Mouse (Mus musculus): ENCODE measurements around the gene Fut8.

The Fut8 gene

DNA sequence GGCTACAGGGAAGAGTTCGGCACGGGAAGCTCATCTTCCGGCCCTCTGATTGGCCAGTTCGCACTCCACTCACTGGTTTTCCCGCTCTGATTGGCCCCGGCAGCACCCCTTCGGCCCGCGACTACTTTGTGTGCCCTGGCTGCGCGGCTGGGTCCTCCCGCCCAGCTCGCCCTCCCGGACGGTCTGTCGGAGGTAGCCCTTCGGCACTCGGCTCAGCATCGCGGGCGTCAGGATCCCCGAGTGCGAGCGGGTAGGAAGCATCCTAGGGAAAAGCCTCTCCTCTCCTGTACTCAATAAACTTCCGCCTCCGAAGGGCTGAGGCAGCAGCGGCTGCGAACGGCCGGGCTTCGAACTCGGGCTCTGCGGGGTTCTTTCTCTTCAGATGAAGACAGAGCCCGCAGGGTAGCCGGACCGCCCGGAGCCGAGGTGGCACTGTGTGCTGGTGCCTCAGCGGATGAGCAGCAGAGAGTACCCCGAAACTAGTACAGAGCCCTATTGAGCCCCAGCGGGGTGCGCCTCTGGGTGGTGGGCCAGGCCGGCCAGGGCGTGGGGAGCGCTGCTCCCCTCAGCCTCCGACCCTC is at the start of gene Fut8:
Fut8 (plus strand) TSS at position 176 of the 581 bp plus-strand sequence.
- DNase-seq, result peak; percentile 85

DNA sequence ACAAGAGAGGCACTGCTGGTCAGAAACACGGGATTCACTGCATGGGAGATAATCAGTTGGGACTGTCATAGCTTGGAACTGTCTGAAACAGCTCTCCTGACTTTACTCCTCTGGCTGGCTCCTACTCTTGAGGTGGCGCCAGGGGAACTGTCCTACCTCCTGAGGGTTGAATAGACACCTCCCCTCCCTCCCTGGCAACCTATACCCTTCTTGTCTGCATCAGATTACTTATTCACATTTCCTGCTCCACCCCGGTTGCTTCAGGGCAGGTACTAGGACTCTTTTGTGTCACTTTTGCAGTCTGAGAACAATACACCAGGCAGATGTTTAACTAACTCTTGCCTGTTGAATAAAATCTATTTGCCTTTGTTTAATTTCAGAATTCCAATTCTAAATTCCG is 48.8 kb upstream of the Fut8 start:
- peak; percentile 40 for DNase-seq

DNA sequence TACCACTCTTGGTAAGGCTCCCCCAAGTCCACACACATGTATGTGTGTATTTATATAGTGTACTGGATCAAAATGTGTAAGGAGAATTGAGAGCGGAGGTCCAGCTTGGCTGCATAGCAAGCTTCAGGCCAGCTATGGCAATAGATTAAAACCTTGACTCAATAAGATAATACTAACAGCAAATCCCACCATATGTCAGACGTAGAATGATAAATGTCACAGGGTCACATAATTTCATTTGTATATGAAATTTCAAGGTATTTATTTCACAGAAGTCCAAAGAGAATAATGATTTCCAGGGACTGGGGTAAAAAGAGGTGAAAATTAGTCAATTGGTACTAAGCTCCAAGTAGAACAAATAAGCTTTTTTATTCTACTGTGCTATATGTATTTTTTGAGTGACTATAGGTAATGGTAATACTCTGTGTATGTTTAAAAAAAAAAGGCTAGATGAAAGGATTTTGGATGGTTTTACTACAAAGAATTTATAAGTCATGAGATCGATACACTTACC is 47.9 kb upstream of the Fut8 start:
- DNase-seq, result no peak

DNA sequence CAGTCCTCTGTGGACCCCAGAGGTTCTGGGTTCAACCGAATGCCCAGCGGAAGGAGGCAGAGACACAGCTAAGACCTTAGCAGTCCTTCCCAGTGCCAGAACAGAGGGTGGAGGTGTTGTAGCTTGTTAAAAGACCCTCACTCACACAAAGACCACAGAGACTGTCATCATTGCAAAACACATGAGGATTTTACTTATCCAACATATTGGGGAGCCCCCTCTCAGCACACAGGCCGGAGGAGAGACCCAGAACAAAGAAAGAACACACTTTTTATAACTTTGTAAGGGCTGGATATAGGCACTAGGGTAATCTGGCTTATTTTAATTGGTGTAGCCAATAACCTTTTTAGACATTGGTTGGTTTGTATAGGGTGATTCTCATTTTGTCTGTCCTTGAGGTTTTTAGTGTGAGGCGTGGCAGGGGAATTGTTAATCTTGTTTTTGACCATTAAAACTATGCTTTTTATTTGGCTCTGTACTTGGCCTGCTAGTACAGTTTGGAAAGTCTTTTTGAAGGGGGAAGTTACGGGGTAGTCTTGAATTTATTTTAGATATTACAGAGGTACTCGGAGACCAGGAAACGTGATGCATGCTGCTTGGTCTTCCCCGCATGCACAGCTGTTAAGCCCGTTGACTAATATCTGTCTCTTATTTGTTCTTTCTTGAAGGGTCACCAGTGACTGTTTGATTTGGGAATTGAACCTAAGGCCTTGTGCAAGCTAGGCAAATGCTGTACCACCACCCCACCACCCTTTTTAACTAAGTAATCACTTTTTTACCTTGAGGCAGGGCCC is 46.2 kb upstream of the Fut8 start:
- DNase-seq, result no peak

DNA sequence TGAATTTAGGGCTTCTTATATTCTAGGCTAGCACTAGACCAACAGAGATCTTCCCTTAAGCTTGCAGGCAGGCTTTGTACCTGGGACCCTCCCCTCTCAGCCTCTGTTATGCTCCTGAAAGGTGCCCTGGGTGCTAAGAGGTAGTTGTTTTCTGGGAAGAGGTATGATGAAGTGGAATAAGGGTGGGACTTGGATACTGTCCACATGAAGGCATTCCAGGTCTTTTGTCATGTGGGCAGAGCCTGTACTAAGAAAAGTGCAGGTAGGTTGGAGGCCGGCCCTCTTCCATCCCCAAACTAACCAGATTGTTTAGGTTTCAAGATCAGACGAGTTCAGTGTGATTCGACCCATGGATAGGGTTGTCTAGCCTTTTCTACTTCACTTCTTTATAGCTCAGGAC is 45.2 kb upstream of the Fut8 start:
- DNase-seq, result no peak

DNA sequence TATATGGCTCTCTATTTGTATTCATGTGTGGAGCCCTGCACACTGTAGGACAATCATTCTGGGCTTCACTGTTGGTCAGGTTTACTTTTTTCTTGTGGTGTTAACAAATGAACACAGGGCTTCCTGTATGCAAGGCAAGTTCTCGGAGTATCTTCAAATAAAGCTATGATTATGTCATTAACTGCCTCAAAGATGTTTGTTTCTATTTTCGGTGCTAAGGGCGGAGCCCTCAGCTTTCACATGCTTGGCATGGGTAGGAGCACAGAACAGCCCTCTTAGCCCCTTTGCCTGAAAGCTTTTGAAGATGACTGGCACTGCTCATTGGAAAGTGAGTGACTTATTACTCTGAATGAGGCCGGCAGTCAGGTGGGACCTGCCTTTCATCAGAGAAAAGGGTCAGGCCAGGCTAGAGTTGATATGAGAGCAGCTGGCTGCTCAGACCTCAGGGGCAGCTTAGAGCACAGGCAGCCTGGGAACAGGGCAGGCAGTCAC is 44.7 kb upstream of the Fut8 start:
- DNase-seq, result peak; percentile 40

DNA sequence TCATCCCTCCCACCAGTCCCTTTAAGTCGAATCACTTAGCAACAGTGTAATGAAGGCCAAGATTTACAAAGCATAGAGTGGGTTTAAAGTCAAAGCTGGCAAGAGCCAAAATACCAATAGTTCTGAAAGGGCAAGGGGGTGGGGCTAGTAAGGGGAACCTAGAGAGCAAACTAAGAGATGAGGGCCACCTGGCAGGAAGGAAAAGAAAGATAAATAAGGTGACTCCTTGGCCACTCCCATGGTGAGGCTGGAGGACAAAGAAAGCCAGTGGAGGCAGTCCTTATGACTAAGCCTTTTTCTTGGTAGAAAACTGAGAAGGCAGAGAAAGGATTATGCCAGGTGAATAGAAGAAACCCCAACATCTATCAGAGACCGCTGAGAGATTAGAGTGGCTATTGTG is 42.9 kb upstream of the Fut8 start:
- DNase-seq, result peak; percentile 24

DNA sequence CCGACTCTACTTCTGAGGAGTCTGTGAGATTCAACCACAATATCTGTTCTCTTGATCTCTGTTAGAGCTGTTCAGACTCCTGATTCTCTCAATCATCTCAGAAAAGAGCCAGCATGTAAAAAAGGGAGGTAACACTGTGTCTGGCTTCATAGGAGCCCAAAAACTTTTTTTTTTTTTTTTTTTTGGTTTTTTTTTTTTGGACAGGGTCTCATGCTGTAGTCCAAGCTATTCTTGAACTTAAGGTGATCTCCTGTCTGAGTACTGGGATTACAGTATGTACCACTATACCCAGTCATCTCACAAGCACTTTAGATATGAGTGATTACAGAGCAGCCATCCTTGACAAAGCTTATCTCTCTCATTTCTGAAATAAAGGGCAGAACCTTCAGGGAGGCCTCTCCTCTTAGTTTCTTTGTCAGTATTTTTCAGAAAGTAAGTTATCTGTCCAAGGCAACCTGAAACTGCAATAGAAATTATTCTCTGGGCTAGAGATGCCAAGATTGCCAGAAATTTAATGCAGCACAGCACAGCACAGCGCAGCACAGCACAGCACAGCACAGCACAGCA is 41.3 kb upstream of the Fut8 start:
- DNase-seq, result no peak

DNA sequence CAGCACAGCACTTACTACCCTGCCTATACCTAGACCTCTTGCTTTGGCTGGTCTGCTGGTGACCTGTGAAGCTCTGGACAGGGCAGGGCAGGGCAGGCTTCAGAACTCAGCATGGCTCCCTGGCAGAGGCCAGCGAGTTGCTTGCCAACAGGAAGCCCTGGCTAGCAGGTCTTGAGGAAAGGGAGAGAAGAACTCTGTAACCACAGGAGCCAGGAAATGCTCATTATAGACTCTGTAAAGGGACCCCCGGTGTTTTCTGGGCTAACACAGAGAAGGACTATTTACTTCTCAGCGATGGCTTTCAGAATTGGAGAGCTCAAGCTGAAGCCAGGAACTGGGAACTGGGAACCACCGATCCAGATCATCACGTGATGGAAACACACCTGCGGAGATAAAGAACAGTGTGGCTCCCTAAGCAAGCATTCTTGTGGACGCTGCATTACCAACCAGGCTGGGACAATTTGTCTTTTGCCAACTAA is 40.8 kb upstream of the Fut8 start:
- peak; percentile 26 for DNase-seq

DNA sequence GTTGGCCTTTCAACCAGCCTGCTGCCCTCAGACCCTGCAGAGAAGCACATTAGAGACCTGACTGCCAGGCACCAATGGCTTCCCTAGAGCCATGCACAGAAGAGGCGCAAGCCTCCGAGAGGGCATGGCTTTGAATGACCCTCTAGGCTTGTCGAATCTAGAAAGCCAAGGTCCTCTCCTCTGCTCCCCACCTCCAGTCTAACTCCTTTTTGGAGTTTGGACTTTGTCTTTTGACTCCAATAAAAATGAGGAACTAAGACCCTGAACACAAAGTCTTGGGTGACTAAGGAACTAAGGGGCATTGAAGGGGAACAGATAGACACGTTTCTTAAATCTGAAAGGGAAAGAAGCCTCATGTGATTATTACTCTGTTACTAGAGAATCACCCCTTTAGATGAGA is 39.7 kb upstream of the Fut8 start:
- no peak for DNase-seq

DNA sequence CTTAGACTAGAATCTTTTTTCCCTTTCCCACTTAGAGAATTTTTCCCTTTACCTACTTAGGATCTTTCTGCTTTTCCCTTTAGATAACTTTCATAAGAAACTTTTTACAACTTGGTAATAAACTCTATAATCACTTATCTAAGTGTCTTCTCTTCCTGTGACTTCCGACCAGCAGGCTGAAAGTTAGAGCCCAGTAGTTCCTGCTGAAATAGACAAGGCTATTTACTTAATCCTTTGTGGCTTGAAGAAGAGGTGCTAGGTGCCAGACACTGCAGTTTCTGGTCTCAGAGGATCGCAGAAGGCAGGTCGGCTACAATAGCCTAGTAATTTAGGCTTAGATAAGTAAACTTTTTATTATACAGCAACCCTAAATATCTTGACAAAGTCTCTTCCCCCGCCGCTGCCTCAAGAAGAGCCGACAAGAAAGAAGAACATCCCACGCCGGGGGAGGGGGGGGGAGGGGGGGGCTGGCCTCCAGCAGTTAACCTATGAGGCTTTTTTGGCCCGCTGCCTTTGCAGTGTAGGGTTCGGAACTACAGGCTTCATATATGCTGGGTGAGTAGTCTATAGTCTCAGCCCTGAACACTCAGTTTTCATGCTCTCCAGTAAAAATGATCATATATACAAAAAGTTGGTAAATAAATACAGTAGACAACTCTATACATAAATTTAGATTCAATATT is 36.3 kb upstream of the Fut8 start:
- DNase-seq, result peak; percentile 24

DNA sequence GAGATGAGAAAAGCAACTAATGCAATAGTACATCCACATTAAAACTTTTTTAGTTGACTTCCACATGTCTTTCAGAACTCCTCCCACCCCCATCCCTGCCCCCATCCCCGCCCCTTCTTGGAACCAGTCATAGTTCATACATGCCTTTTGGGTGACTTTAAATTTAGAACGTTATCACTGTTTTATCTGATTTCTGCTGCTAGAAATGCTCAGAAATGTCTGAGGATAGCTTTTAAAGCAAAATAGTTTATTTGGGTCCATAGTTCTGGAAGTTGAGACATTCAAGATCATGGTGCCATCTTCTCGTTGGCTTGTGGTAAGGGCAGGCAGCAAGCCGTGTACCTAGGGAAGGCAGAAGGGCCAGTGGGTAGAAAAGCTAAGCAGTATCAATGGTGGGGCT is 34.8 kb upstream of the Fut8 start:
- DNase-seq, result no peak

DNA sequence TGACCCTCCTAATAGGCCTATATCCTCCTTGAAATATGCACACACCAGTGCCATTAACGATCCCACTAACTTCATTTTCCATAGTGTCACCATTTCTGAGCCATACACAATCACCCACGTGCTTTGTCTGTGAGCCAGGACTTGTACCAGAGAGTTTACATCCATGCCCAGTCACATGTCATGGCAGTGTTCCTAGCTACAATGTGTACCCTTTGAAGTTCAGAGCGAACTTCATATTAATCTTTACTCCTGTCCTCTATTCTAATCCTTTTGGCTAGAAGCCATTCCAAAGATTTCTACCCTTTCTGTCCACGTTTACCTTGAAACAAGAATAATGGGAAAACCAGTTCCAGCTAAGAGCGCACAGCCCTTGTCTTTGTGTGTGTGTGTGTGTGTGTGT is 31.1 kb upstream of the Fut8 start:
- DNase-seq, result no peak

DNA sequence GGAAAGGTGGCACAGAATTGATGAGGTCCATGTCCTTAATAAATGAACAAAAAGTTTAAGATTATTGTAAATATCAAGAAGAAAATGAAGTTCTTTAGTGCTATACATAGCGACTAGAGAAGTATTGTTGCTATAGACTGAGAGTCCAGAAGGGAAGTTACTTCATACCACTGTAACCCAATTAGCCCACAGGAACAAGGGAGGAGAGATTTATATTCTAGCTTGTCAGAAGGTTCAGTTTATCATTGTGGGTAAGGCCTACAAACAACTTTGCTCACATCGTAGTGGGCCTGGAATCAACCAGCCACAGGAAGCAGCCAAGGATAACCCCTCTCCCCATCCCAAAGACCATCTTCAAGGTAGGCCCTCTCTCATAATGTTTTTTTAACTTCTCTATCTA is 29.9 kb upstream of the Fut8 start:
- DNase-seq, result no peak

DNA sequence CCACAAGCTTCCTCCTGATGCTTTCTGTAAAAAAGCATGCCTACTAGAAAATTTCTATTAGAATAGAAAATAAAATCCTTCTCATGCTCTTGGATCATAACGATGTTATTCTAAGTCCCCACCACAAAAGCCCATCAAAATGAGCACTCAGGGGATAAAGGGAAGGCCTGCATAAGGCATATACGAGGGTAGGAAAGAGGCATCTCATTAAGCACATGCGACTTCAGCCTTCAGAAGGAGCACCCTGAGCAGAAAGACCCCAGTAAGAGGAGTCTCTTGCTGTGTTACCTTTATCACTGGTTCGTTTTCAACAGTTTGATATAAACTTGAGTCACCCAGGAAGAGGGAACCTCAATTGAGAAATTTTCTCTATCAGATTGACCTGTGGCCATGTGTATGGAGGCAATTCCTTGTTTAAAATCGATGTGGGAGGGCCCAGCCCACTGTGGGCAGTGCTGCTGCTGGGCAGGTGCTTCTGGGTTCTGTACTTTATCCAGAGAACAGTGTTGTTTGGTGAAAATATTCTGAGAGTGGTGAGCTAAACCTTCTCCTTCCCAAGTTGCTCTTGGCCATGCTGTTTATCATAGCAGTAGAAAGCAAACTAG is 29.2 kb upstream of the Fut8 start:
- DNase-seq, result no peak

DNA sequence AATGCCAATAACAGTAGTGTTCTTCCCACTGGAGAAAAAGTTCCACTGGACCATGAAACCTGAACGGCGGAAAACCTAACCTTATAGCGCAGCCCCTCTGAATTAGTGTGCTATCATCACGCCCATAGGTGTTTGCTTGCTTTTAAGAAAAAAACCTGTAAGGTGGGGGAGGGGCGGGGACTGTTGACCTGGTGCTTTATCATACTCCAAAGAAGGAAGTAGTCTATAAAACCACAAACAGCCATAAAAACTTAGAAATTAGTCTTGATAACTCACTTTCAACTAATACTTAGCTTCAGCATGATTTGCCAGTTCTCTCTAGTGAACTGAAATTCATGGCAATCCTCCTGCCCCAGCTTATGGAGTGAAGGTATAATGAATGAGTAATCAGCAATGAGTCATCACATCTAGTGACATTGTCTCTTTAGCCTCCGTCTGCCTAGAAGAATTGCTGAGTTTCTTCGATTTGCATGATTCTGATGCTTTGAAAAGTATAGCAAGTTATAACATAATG is 26.2 kb upstream of the Fut8 start:
- DNase-seq, result no peak

DNA sequence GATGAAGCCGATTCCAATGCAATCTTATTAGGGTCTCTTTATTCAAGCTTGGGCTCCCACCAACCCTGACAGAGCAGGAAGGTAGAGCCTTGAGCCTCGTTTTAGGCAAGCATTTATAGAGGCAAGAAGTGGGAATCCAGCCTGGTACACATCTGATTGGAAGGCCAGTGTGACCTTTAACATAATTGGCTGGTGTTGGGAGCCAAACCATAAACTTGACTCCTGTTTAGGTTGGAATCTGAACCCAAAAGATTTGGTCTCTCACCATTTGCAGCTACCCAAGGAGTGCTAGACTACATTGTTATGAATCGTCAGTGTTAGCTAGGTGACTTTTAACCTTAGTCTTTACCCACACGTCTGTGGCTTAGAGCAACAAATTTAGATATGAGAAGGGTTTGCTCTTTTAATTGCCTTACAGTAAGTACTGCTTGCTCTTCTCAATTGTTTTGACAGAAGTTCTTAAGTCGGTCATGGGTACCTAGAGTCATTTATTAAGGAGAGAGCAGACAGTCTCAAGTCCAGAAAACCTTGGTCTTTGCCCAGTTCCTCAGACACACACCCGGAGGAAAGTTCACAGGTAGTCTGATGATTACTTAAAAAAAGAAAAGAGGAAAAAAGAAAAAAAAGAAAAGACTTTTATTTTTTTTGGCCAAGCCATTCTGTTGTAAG is 23.9 kb upstream of the Fut8 start:
- DNase-seq, result no peak

DNA sequence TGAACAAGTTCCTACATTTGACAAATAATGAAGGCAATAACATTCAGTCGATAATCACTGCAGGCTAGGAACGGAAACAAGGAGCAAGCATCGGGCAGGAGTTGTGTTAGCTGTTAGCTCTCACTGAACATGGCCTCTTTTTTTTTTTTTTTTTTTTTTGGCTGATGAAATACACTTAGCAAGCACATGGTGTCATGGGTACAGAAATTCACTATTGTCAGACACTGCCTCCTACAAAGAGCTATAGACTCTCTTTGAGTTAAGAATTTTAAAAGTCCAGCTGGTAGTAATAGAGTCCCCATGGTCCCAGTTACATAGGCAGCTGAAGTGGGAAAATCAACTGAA is 23.4 kb upstream of the Fut8 start:
- DNase-seq, result no peak

DNA sequence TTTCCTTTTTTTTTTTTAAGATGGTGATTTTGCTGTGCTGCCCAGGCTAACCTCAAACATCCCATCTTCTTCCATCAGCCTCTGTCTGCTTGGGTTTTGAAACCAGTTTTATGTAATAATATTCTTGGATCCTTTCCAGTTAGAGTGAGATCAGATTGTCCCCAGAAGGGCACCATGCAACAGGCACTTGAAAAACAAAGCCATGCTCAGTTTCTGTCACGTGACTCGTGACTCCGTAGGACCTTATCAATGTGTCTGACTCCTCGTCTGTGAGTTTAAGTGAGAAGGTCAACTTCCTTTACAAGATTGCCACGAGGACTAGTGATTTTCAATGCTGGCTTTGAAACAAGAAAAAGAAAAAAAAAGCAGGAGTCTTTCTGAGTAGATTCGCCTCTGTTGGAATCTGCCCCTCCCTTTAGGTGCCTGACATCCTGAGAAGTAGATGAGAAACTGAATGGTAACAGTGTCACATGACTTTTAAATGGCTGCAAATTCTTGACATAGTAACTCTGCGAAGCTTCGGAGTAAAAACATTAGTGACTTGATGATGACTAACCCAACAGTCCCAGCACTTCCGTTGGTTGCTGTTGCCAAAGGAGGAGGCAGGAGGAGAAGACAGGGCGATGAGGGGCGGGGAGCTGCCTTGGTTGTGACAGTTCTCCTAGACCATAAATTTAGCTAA is 21.3 kb upstream of the Fut8 start:
- DNase-seq, result no peak

DNA sequence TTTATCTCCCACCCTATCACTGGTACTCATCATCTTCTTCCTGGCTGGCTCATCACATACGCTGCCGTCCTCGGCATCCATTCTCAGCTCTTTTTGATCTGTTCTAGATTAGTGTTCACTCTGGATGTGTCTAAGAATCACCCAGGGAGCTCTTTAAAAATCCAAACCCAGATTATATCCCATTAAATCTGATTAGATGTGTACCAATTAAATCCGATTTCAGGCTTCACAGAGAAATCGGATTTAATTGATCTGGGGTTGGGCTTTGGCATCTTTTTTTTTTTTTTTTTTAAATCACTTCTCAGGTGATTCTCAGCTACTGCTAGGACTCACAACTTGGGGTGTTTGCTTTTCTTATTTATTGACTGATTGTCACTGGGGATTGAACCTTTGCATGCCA is 17.3 kb upstream of the Fut8 start:
- no peak for DNase-seq

DNA sequence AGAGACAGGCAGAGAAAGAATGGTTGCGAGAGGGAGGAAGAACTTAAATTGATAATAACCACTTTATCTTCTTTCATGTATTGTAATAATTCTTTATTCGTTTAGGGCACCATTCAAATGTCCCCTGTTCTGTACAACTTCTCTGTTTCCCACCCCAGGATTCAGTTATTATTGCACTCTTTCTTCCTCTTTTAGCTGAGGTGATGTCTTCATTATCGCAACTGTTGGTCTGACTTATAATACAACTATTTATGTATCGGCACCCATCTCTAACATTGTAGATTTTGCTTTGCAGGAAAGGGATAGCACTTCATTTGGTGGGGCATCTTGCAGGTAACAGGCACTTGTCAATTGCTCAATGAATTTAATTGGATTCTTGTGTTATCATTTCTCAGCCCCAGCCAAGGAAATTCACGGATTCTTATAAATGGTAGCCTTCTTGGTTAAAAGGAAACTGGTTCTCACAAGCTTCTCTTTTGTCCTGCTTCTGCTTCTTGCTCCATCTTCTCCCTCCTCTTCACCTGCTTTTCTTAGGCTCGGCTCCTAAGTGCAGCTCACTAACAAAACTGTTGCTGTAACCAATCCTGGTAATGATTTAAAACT is 15.6 kb upstream of the Fut8 start:
- DNase-seq, result no peak
